ENCODE assay signal across 21 mouse cellular contexts in genomic region chr19:6814366-6814765, GRCm38 (mm10). TPM values are rescaled to one million over a fixed set of nuclear protein-coding genes. Genes with fewer than 3 reads are reported as not detected.
DNase-seq lines count a peak whose midpoint lies in the region; ATAC-seq and TF ChIP-seq lines count a peak whose summit lies in the region.
"Had no signal": no experiment of that assay in that cellular context is flagged by ENCODE, and none has a peak within 500 bp of the region (broad histone marks: within the 10 kb centered on the region; RNA-seq: fewer than 3 reads in every experiment).

No protein-coding gene starts in this region.

- H3K4me1 ChIP-seq in midbrain, postnatal 0 days (ENCODE audit: insufficient read depth, low read length): no peaks in the 10 kb centered on the region
- H3K4me1 ChIP-seq in midbrain, embryonic 11.5 days (ENCODE audit: control insufficient read depth, insufficient read depth, low read length): no peaks in the 10 kb centered on the region; the same call in 1 of the 2 replicates
- peaks cover 7% of the 10 kb centered on the region; the same call in 1 of the 2 replicates for H3K4me1 ChIP-seq in hindbrain, embryonic 14.5 days (replicated peaks; ENCODE audit: control insufficient read depth, insufficient read depth, low read length)
- no peaks in the 10 kb centered on the region for H3K4me1 ChIP-seq in forebrain, postnatal 0 days (ENCODE audit: insufficient read depth)

- no peak overlapping the region for H3K4me2 ChIP-seq in midbrain, postnatal 0 days (ENCODE audit: low read depth, low read length, poor library complexity, severe bottlenecking)
- H3K4me2 ChIP-seq in midbrain, embryonic 11.5 days: no peak overlapping the region
- H3K4me2 ChIP-seq in hindbrain, embryonic 14.5 days (replicated peaks): no peak overlapping the region
- H3K4me2 ChIP-seq in forebrain, postnatal 0 days (ENCODE audit: low read depth): no peak overlapping the region
- H3K4me2 ChIP-seq: embryonic facial prominence, embryonic 15.5 days; heart, embryonic 11.5 days; liver, embryonic 12.5 days; lung, embryonic 15.5 days had no signal

- no peak overlapping the region for H3K9ac ChIP-seq in midbrain, postnatal 0 days (replicated peaks; ENCODE audit: low read length, poor library complexity, severe bottlenecking)
- no peak overlapping the region for H3K9ac ChIP-seq in midbrain, embryonic 11.5 days (ENCODE audit: low read length)
- no peak overlapping the region for H3K9ac ChIP-seq in hindbrain, embryonic 14.5 days
- H3K9ac ChIP-seq in forebrain, postnatal 0 days: no peak overlapping the region
- H3K9ac ChIP-seq: embryonic facial prominence, embryonic 15.5 days; liver, embryonic 12.5 days; lung, embryonic 15.5 days had no signal

- H3K4me3 ChIP-seq in midbrain, postnatal 0 days (ENCODE audit: low read depth, low read length): no peak overlapping the region
- no peak overlapping the region for H3K4me3 ChIP-seq in midbrain, embryonic 11.5 days (ENCODE audit: low read depth, low read length)
- H3K4me3 ChIP-seq in hindbrain, embryonic 14.5 days (replicated peaks; ENCODE audit: low read length): no peak overlapping the region
- no peak overlapping the region for H3K4me3 ChIP-seq in forebrain, postnatal 0 days (ENCODE audit: low read depth, low read length)
- H3K4me3 ChIP-seq: embryonic facial prominence, embryonic 15.5 days; liver, embryonic 12.5 days; lung, embryonic 15.5 days had no signal

- no peak for ATAC-seq in midbrain, postnatal 0 days (ENCODE audit: low FRiP score)
- ATAC-seq in midbrain, embryonic 11.5 days (ENCODE audit: low FRiP score): no peak
- ATAC-seq in hindbrain, embryonic 14.5 days (ENCODE audit: low FRiP score): no peak
- no peak for ATAC-seq in forebrain, postnatal 0 days
- ATAC-seq: forebrain, embryonic 14.5 days; liver, embryonic 12.5 days had no signal

- no peaks in the 10 kb centered on the region for H3K36me3 ChIP-seq in midbrain, postnatal 0 days (ENCODE audit: insufficient read depth, low read length)
- H3K36me3 ChIP-seq in midbrain, embryonic 11.5 days (ENCODE audit: control insufficient read depth, insufficient read depth, low read length): no peaks in the 10 kb centered on the region
- H3K36me3 ChIP-seq in hindbrain, embryonic 14.5 days (replicated peaks; ENCODE audit: control insufficient read depth, insufficient read depth): no peaks in the 10 kb centered on the region
- H3K36me3 ChIP-seq in forebrain, postnatal 0 days (ENCODE audit: insufficient read depth): no peaks in the 10 kb centered on the region
- H3K36me3 ChIP-seq: embryonic facial prominence, embryonic 15.5 days; G1E; liver, embryonic 12.5 days; lung, embryonic 15.5 days had no signal

- H3K27ac ChIP-seq in midbrain, postnatal 0 days (ENCODE audit: low read depth, low read length): no peak overlapping the region
- H3K27ac ChIP-seq in midbrain, embryonic 11.5 days (ENCODE audit: low read depth, low read length): no peak overlapping the region
- H3K27ac ChIP-seq in hindbrain, embryonic 14.5 days: 0 out of 2 replicates have a peak overlapping the region, but pooled peaks have one; percentile 21
- no peak overlapping the region for H3K27ac ChIP-seq in forebrain, postnatal 0 days (ENCODE audit: low read depth, low read length)
- H3K27ac ChIP-seq: embryonic facial prominence, embryonic 15.5 days; liver, embryonic 12.5 days; lung, embryonic 15.5 days had no signal

- no peak for TF ChIP-seq CTCF in midbrain, postnatal 0 days (IDR thresholded peaks at IDR 0.05)
- no peak for TF ChIP-seq CTCF in forebrain, postnatal 0 days (IDR thresholded peaks at IDR 0.05; ENCODE audit: low read depth)

- no peaks in the 10 kb centered on the region for H3K27me3 ChIP-seq in midbrain, postnatal 0 days (ENCODE audit: insufficient read depth, low read length)
- H3K27me3 ChIP-seq in midbrain, embryonic 11.5 days (ENCODE audit: control insufficient read depth, insufficient read depth, low read length): no peaks in the 10 kb centered on the region
- H3K27me3 ChIP-seq in hindbrain, embryonic 14.5 days (ENCODE audit: control insufficient read depth, insufficient read depth, low read length): no peaks in the 10 kb centered on the region
- no peaks in the 10 kb centered on the region for H3K27me3 ChIP-seq in forebrain, postnatal 0 days (ENCODE audit: insufficient read depth, low read length)
- H3K27me3 ChIP-seq: embryonic facial prominence, embryonic 15.5 days; liver, embryonic 12.5 days; lung, embryonic 15.5 days had no signal

- 59% methylated on average over 4 of the region's 4 CpGs for WGBS in midbrain, postnatal 0 days
- WGBS in midbrain, embryonic 11.5 days: 69% methylated on average over 4 of the region's 4 CpGs
- WGBS in hindbrain, embryonic 14.5 days: 28% methylated on average over 4 of the region's 4 CpGs
- WGBS in forebrain, postnatal 0 days: 30% methylated on average over 4 of the region's 4 CpGs

- peak; percentile 23 for DNase-seq in midbrain, postnatal 0 days (ENCODE audit: low spot score)
- no peak for DNase-seq in midbrain, embryonic 11.5 days (ENCODE audit: low spot score, missing footprints)
- DNase-seq in embryo, embryonic 11 days: peak; percentile 63
- no peak for DNase-seq in hindbrain, embryonic 14.5 days (ENCODE audit: low spot score)
- DNase-seq in spleen, postnatal 14 days (ENCODE audit: low spot score in 2 of 2): no peak
- DNase-seq in heart, adult 8-10 months (ENCODE audit: low spot score): no peak
- DNase-seq in forebrain, postnatal 0 days: no peak
- DNase-seq: adrenal gland, postnatal 25 days; cerebellum, postnatal 36 days; gastrocnemius, postnatal 14 days; heart, postnatal 36 days; kidney, adult 11 months; kidney, postnatal 36 days; right cerebral cortex, postnatal 25 days; thymus, adult 18-20 months had no signal

- H3K9me3 ChIP-seq in midbrain, postnatal 0 days (ENCODE audit: low read length): no peaks in the 10 kb centered on the region
- H3K9me3 ChIP-seq in midbrain, embryonic 11.5 days (ENCODE audit: control insufficient read depth, low read length): no peaks in the 10 kb centered on the region
- no peaks in the 10 kb centered on the region for H3K9me3 ChIP-seq in hindbrain, embryonic 14.5 days (ENCODE audit: control insufficient read depth, low read length)
- H3K9me3 ChIP-seq in forebrain, postnatal 0 days (ENCODE audit: low read length): no peaks in the 10 kb centered on the region
- H3K9me3 ChIP-seq: embryonic facial prominence, embryonic 15.5 days; liver, embryonic 12.5 days; lung, embryonic 15.5 days had no signal

RNA-seq across cellular contexts. Expression of gene Rps6ka4, which starts 26.1 kb away (rescaled TPM):
- 20.6 and 31.1 TPM in 2 replicates for total RNA-seq in midbrain, postnatal 0 days (2014; rRNA removed)
- 18.5 and 19.1 TPM in 2 replicates for polyA plus RNA-seq in midbrain, postnatal 0 days (2015; fragmentation: Nextera tagmentation; extraction: Ambion mirVana)
- polyA plus RNA-seq in midbrain, embryonic 11.5 days (2014; fragmentation: Nextera tagmentation; extraction: Ambion mirVana): 4.8 and 5.1 TPM in 2 replicates
- polyA plus RNA-seq in hindbrain, embryonic 14.5 days (2014; fragmentation: Nextera tagmentation; extraction: Ambion mirVana): 10.6 and 11.1 TPM in 2 replicates
- total RNA-seq in heart, adult 8-10 months (2022): 10 to 100 TPM; 15.0 to 20.0 (median 17.5) TPM
- 18.0 and 24.2 TPM in 2 replicates for total RNA-seq in forebrain, postnatal 0 days (2014; rRNA removed)
- polyA plus RNA-seq in forebrain, postnatal 0 days (2015; fragmentation: Nextera tagmentation; extraction: Ambion mirVana): 11.2 and 14.3 TPM in 2 replicates

RNA-seq across cellular contexts. Expression of gene Ccdc88b, which starts 43.6 kb away (rescaled TPM):
- total RNA-seq in midbrain, postnatal 0 days (2014; rRNA removed): 1.0 and 1.9 TPM in 2 replicates
- polyA plus RNA-seq in midbrain, postnatal 0 days (2015; fragmentation: Nextera tagmentation; extraction: Ambion mirVana): 0.86 and 1.8 TPM in 2 replicates
- 0.26 and 0.58 TPM in 2 replicates for polyA plus RNA-seq in midbrain, embryonic 11.5 days (2014; fragmentation: Nextera tagmentation; extraction: Ambion mirVana)
- 0.48 and 0.90 TPM in 2 replicates for polyA plus RNA-seq in hindbrain, embryonic 14.5 days (2014; fragmentation: Nextera tagmentation; extraction: Ambion mirVana)
- total RNA-seq in heart, adult 8-10 months (2022): under 1 TPM; 0.44 to 0.89 (median 0.66) TPM
- 0.57 and 3.5 TPM in 2 replicates for total RNA-seq in forebrain, postnatal 0 days (2014; rRNA removed)
- polyA plus RNA-seq in forebrain, postnatal 0 days (2015; fragmentation: Nextera tagmentation; extraction: Ambion mirVana): 0.30 and 0.67 TPM in 2 replicates

Comparison
In these comparisons a context has a peak if more than half of its experiments do, and no peak if none do; other contexts are left out.
1. DNase-seq: peak in midbrain, postnatal 0 days (single experiment) and embryo, embryonic 11 days (single experiment); none in midbrain, embryonic 11.5 days (single experiment), hindbrain, embryonic 14.5 days (single experiment), spleen, postnatal 14 days (0 of 2), heart, adult 8-10 months (single experiment) and forebrain, postnatal 0 days (single experiment).